Mouse (Mus musculus) bone marrow, adult 2 months (tissue): ENCODE results near the gene Pln. TPM values are rescaled to one million over a fixed set of nuclear protein-coding genes. Genes with fewer than 3 reads are reported as not detected.
A peak's percentile ranks its signal among the peaks of the same experiment; 100 is the strongest.

Experiments used
- H3K27ac ChIP-seq: fragments of 200-500 bp; 2 replicates; pipeline ENCODE4 v1.5.1; 2012; ENCODE audit warnings: low read depth, mild to moderate bottlenecking, control low read depth, inconsistent platforms, low read length; ENCODE audit not compliant: control insufficient read depth, poor library complexity, insufficient read depth
- H3K4me1 ChIP-seq: fragments of 200-500 bp; 2 replicates; pipeline ENCODE4 v1.6.1; 2011; ENCODE audit warnings: low read length; ENCODE audit not compliant: control insufficient read depth, insufficient read depth
- H3K4me3 ChIP-seq: fragments of 200-500 bp; replicated peaks from 2 replicates; pipeline ENCODE3; 2011; ENCODE audit warnings: mild to moderate bottlenecking, low read depth, low read length, control low read depth; ENCODE audit not compliant: control insufficient read depth
- CTCF ChIP-seq: fragments of 200-500 bp; IDR thresholded peaks from 2 replicates; pipeline ENCODE4 v1.5.1; 2011; ENCODE audit warnings: low read length, control low read depth; ENCODE audit not compliant: control insufficient read depth, insufficient read depth
- POLR2A ChIP-seq: fragments of 200-500 bp; IDR thresholded peaks from 2 replicates; pipeline ENCODE4 v1.6.1; 2011; ENCODE audit warnings: low read depth, mild to moderate bottlenecking, control low read depth, low read length, borderline replicate concordance; ENCODE audit not compliant: control insufficient read depth
- WGBS: fragments of 180-500 bp; shearing (Covaris S2); methylation state at CpG from one replicate; pipeline ENCODE4 v1.1.7; 2018; 5-methylcytosine and 5-hydroxymethylcytosine counted together
- polyA plus RNA-seq: library from polyadenylated mRNA; stranded (reverse); fragments of >200 nt; gene quantifications from 2 replicates; pipeline ENCODE4 v1.2.4, GENCODE M21; 2011; ENCODE audit warnings: low replicate concordance; ENCODE audit not compliant: missing spikeins, insufficient read depth, insufficient read length

Gene Pln
- polyA plus RNA-seq, 1 experiment = 1.1 TPM

DNA sequence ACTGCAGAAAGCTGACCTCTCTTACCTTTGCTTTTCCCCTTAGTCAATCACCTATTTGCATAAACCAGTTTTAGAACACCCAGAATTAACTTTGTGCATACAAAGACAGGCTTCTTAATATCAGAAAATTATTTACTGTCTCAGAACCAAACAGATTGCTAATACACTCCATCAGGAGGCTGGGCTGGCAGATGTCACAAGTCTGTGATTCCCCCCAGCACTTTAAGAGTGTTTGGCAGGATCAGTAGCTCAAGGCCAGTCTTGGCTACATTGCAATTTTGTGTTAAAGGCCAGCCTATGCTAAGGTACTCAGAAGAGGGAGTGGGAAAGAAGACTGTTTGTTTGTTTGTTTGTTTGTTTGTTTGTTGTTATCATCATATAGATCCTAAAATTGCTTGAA is 39.6 kb downstream of the Pln start:
- Histone ChIP-seq H3K4me3 (no peak overlapping the region), H3K27ac (no peak overlapping the region), H3K4me1 (peaks cover 3% of the 10 kb centered on the region; the same call in 1 of the 2 replicates)
- TF ChIP-seq POLR2A = no peak
- no peak for TF ChIP-seq CTCF

DNA sequence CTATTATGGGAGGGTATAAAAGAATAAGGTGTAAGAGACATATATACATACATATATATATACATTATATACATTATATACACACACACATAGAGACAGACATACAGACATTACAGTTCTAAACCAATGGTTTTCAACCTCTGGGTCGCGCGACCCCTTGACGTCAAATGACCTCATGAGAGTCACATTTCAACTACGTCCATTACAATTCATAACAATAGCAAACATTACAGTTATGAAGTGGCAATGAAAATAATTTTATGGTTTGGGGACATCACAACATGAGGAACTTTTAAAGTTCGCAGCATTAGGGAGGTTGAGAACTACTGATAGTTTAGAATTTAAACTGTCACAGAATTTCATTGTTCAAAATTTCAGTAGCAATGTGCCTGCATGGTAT is 40.8 kb downstream of the Pln start:
- no peak for TF ChIP-seq POLR2A
- no peak for TF ChIP-seq CTCF
- no peak overlapping the region for H3K4me3 ChIP-seq
- peaks cover 3% of the 10 kb centered on the region; the same call in 1 of the 2 replicates for H3K4me1 ChIP-seq
- 61% methylated on average over 6 of the region's 6 CpGs for WGBS
- no peak overlapping the region for H3K27ac ChIP-seq

DNA sequence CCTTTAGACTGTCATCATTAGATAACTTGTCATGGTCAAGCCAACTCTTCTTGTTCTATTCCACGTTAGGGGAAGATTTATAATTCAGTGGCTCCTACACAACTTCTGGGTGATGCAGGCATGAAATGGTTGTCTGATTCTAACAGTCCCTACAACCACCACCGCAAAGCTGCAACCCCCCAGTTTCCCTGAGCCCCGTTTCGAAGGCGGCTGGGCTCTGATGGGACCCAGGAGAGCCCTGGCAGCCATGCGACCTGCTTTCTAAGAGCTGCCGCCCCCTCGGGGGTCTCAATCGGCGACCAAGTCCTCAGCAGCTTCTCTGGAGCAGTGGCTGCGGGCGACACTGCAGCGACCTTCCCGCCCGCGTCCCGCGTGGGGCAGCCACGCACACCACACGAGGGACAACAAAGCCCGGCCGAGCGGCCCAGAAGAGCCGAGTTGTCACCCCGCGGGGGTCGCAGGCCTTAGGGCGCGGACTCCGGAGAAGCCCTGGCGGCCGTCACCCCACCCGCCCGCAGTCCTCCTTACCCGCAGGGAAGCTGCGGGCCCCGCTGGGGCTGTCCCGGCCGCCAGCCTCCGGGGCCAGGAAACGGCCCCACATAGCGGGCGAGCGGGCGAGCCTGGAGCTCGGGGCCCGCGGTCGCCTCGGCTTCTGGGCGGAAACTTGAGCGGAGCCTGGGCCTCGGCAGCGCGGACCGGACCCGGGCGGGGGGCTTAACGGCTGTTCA is 41.7 kb downstream of the Pln start:
- peak overlapping the region; percentile 98 for H3K27ac ChIP-seq
- peaks cover 3% of the 10 kb centered on the region; the same call in 1 of the 2 replicates for H3K4me1 ChIP-seq
- WGBS = under 1% methylated on average over 59 of the region's 59 CpGs
- no peak for TF ChIP-seq POLR2A
- no peak for TF ChIP-seq CTCF
- peak overlapping the region; percentile 67 for H3K4me3 ChIP-seq

DNA sequence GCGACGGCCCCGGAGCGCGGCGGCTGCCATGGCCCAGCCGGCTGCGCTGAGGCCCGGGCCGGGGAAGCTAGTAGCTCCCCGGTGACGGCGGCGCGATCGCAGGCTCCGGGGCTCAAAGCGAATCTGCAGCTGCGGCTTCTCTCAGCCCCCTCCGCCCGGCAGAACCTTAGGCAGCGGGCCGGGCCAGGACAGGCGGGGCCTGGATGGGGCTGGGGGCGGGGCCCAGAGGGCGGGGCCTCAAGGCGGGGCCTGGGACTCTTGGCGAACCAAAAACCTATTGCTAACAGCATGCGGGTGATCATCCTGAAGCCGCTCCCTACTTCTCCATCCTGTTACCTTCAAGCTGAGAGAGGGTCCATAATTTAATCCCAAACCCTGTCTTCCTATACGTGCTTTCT is 42.2 kb downstream of the Pln start, which contains the start of gene Cep85l:
Gene Cep85l (minus strand): TSS at position 239 of the 398 bp plus-strand sequence.
- Histone ChIP-seq H3K4me1 (peaks cover 2% of the 10 kb centered on the region; the same call in 1 of the 2 replicates), H3K27ac (peak within 1 kb of the TSS; percentile 98), H3K4me3 (peak within 1 kb of the TSS; percentile 67)
- WGBS = under 1% methylated on average over 31 of the region's 31 CpGs
- TF ChIP-seq POLR2A (peak; percentile 66; the same call in 1 of the 2 replicates), CTCF (no peak)

DNA sequence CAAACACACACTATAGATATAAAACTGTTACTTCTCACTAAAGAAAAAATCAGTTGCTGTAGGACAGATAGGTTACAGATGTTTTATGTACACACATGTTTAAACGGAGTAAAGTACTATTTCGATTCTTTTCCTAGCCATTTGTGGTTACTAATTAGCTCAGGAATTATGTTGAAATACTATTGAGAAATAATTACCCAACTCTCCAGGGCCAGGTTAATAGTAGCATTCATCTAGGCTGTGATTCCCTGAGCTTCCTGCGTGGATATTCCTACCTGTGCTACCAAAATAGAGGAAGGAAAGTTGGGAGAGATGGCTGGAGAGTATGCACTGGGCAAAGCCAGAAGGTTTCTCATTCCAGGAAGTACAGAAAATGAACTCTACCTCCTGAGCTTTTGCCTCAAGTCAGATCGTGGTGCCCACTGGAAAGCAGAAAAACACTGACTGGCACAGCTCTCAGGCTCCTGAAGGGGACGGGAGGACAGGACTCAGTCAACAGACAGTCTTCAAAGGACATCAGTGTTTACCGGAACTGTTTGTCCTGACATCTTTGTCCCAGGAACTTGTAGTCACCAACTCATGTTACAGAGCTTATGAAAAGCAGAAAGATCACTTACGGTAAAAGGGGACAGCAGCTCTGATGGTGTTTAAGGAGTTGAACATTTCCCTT is 45.4 kb downstream of the Pln start:
- TF ChIP-seq CTCF (no peak), POLR2A (no peak)
- no peak overlapping the region for H3K4me3 ChIP-seq
- 57% methylated on average over 7 of the region's 7 CpGs for WGBS
- no peaks in the 10 kb centered on the region for H3K4me1 ChIP-seq
- no peak overlapping the region for H3K27ac ChIP-seq

DNA sequence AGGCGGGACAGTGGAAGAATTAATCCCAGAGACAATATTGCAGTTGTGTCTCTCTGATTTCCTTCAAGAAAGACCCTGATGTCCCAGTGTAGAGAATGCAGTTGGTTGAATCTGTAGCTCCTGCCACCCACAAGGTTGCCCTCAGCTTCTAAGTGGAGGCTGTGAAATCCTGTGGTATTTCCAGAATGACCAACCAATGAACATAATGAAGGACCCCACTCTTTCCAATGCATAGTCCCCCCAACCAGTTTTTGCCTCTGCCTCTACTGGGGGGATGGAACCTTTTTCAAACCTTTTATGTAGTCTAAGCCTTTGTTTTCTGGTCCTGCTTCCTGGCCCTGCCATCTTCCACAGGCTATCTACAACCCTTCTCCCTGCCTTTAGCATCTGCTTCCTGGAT is 47.4 kb downstream of the Pln start:
- no peak for TF ChIP-seq POLR2A
- TF ChIP-seq CTCF = no peak
- 87% methylated on average over 1 of the region's 1 CpGs for WGBS
- Histone ChIP-seq H3K27ac (no peak overlapping the region), H3K4me1 (no peaks in the 10 kb centered on the region), H3K4me3 (no peak overlapping the region)

DNA sequence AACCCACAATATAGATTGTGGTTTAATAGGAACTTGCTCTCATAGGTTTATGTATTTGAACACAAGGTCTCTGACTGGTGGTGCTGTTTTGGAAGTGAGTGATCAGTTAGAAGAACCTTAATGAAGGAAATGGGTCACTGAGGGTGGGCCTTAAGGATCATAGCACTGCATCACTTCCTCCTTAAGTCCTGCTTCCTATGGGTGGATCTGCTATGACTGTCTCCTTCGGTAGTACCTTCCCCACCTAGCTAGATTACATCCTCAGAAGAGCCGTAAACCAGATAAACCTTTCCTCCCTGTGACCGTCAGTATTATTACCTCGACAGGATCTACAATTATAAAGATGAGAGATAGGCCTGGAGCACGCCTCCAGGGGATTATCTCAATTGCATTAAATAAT is 48.0 kb downstream of the Pln start:
- no peak for TF ChIP-seq POLR2A
- no peak for TF ChIP-seq CTCF
- WGBS = 53% methylated on average over 5 of the region's 5 CpGs
- H3K4me3 ChIP-seq = no peak overlapping the region
- H3K27ac ChIP-seq = no peak overlapping the region
- H3K4me1 ChIP-seq = no peaks in the 10 kb centered on the region

DNA sequence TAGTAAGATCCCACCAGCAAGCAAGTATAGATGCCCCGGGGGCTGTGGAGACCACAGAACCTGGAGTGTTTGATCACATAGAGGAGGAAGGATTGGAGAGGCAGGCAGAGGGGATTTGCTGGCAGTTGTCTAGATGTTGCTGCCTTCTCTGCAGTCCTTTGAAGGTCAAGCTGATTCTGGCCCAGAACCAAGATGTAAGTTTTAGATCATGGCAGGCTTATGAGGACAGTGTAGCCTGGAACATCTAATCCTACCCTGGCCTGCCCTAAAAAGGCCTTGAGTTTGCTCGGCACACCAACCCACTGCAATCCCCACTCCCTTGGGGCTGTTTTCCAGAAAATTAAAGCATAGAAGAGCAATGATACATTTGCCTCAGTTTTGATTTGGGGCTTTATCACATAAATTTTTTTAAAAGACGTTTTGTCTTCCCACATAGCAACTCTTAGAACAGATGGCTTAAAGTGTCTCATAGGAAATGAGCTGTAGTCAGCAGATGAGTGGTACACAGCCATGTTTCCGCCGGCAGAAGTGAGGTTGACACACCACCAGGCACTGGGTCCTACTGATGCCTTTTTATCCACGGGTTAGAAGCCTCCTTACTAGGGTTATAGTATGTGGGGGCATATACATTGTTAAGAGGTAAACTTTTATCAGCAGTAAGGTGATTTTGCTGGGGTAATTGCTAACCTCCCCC is 50.9 kb downstream of the Pln start:
- 78% methylated on average over 6 of the region's 6 CpGs for WGBS
- no peaks in the 10 kb centered on the region for H3K4me1 ChIP-seq
- no peak overlapping the region for H3K27ac ChIP-seq
- H3K4me3 ChIP-seq = no peak overlapping the region
- no peak for TF ChIP-seq POLR2A
- TF ChIP-seq CTCF = no peak
